Mouse (Mus musculus): ENCODE measurements around the gene Gng7. TPM values are rescaled to one million over a fixed set of nuclear protein-coding genes. Genes with fewer than 3 reads are reported as not detected.
A peak's percentile ranks its signal among the peaks of the same experiment; 100 is the strongest.

Gene Gng7
- polyA plus RNA-seq, 1 experiment from 2014 or later, result 4.7 TPM

GRCm38 (mm10) chr10:81029031-81029430, 14.3 kb upstream of the Gng7 start:
- peaks cover 14% of the 10 kb centered on the region for H3K36me3 ChIP-seq (ENCODE audit: control insufficient read depth, insufficient read depth, low read length)
- H3K4me2 ChIP-seq (ENCODE audit: low read length), result no peak overlapping the region
- peaks cover 26% of the 10 kb centered on the region for H3K27me3 ChIP-seq (replicated peaks; ENCODE audit: control insufficient read depth, insufficient read depth, low read length)
- ATAC-seq (replicated peaks; ENCODE audit: low FRiP score, low TSS enrichment, low read depth) (no peak), DNase-seq (ENCODE audit: low spot score) (no peak)
- H3K9ac ChIP-seq (ENCODE audit: low read length), result no peak overlapping the region
- H3K27ac ChIP-seq (ENCODE audit: low read depth), result no peak overlapping the region
- H3K4me3 ChIP-seq (ENCODE audit: low read depth, low read length), result no peak overlapping the region
- 73% methylated on average over 10 of the region's 10 CpGs for WGBS
- H3K9me3 ChIP-seq (ENCODE audit: control insufficient read depth, low read length), result no peaks in the 10 kb centered on the region
- 0 out of 2 replicates have a peak, but pooled peaks cover 2% of the 10 kb centered on the region for H3K4me1 ChIP-seq (replicated peaks; ENCODE audit: control insufficient read depth, insufficient read depth, low read length)

GRCm38 (mm10) chr10:81028219-81028618, 13.5 kb upstream of the Gng7 start:
- Histone ChIP-seq H3K36me3 (ENCODE audit: control insufficient read depth, insufficient read depth, low read length) (peaks cover 14% of the 10 kb centered on the region), H3K4me1 (replicated peaks; ENCODE audit: control insufficient read depth, insufficient read depth, low read length) (0 out of 2 replicates have a peak, but pooled peaks cover 2% of the 10 kb centered on the region), H3K9me3 (ENCODE audit: control insufficient read depth, low read length) (no peaks in the 10 kb centered on the region), H3K4me3 (ENCODE audit: low read depth, low read length) (no peak overlapping the region), H3K9ac (ENCODE audit: low read length) (no peak overlapping the region), H3K27ac (ENCODE audit: low read depth) (no peak overlapping the region), H3K27me3 (replicated peaks; ENCODE audit: control insufficient read depth, insufficient read depth, low read length) (peaks cover 33% of the 10 kb centered on the region), H3K4me2 (ENCODE audit: low read length) (no peak overlapping the region)
- DNase-seq (ENCODE audit: low spot score), result no peak
- ATAC-seq (replicated peaks; ENCODE audit: low FRiP score, low TSS enrichment, low read depth), result no peak

- H3K27ac ChIP-seq (ENCODE audit: low read depth), result no peak overlapping the region
- no peak for DNase-seq (ENCODE audit: low spot score)
- H3K4me1 ChIP-seq (replicated peaks; ENCODE audit: control insufficient read depth, insufficient read depth, low read length), result 0 out of 2 replicates have a peak, but pooled peaks cover 2% of the 10 kb centered on the region
- no peak overlapping the region for H3K4me2 ChIP-seq (ENCODE audit: low read length)
- peaks cover 14% of the 10 kb centered on the region for H3K36me3 ChIP-seq (ENCODE audit: control insufficient read depth, insufficient read depth, low read length)
- H3K4me3 ChIP-seq (ENCODE audit: low read depth, low read length), result no peak overlapping the region
- no peaks in the 10 kb centered on the region for H3K9me3 ChIP-seq (ENCODE audit: control insufficient read depth, low read length)
- 62% methylated on average over 4 of the region's 4 CpGs for WGBS
- H3K9ac ChIP-seq (ENCODE audit: low read length), result no peak overlapping the region
- peaks cover 38% of the 10 kb centered on the region for H3K27me3 ChIP-seq (replicated peaks; ENCODE audit: control insufficient read depth, insufficient read depth, low read length)
- no peak for ATAC-seq (replicated peaks; ENCODE audit: low FRiP score, low TSS enrichment, low read depth)
Observed at GRCm38 (mm10) chr10:81027331-81027730, 12.6 kb upstream of the Gng7 start.

- peaks cover 42% of the 10 kb centered on the region for H3K27me3 ChIP-seq (replicated peaks; ENCODE audit: control insufficient read depth, insufficient read depth, low read length)
- no peaks in the 10 kb centered on the region for H3K9me3 ChIP-seq (ENCODE audit: control insufficient read depth, low read length)
- no peak overlapping the region for H3K27ac ChIP-seq (ENCODE audit: low read depth)
- ATAC-seq (replicated peaks; ENCODE audit: low FRiP score, low TSS enrichment, low read depth), result no peak
- H3K4me3 ChIP-seq (ENCODE audit: low read depth, low read length), result no peak overlapping the region
- DNase-seq (ENCODE audit: low spot score), result no peak
- 93% methylated on average over 5 of the region's 5 CpGs for WGBS
- H3K4me2 ChIP-seq (ENCODE audit: low read length), result no peak overlapping the region
- H3K4me1 ChIP-seq (replicated peaks; ENCODE audit: control insufficient read depth, insufficient read depth, low read length), result 0 out of 2 replicates have a peak, but pooled peaks cover 2% of the 10 kb centered on the region
- no peak overlapping the region for H3K9ac ChIP-seq (ENCODE audit: low read length)
- H3K36me3 ChIP-seq (ENCODE audit: control insufficient read depth, insufficient read depth, low read length), result peaks cover 14% of the 10 kb centered on the region
Observed at GRCm38 (mm10) chr10:81026857-81027256, 12.1 kb upstream of the Gng7 start.

DNA sequence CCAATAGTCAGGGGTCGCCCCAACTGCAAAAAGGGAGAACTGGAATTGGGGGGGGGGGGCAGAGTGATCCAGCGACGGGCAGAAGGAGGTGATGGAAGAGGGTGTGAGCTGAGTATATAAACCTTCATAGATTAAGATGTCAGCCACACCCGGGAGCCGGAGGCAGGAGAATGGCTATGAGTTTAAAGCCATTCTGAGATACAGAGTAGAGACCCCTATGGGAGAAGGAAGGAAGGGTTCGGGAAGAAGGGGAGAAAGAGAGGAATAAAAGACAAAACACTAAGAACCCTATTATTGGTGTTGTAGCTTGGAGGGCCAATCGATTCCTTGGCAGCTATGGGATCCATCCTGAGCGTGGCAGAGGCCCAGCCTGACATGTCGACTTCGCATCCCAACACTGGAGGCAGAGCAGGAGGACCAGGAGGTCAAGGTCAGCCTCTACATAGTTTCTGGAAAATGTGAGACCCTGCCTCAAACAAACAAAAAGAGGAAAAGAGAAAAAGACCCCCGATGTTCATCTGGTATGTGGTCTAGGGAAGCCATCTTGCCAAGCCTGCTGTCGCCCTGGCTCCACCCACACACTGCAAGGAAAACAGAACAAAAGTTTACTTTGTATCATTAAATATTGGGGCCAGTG, 11.0 kb upstream of the Gng7 start, which contains the start of gene Diras1:
Gene Diras1, minus strand, starts transcription at position 24 of the 637 bp plus-strand sequence.
- Histone ChIP-seq H3K9ac (ENCODE audit: low read length) (no peak within 1 kb of the TSS), H3K36me3 (ENCODE audit: control insufficient read depth, insufficient read depth, low read length) (peaks cover 9% of the 10 kb centered on the region), H3K4me1 (replicated peaks; ENCODE audit: control insufficient read depth, insufficient read depth, low read length) (0 out of 2 replicates have a peak, but pooled peaks cover 2% of the 10 kb centered on the region), H3K4me2 (ENCODE audit: low read length) (peak within 1 kb of the TSS; percentile 47), H3K4me3 (ENCODE audit: low read depth, low read length) (peak within 1 kb of the TSS; percentile 20; the same call in 1 of the 2 replicates), H3K9me3 (ENCODE audit: control insufficient read depth, low read length) (no peaks in the 10 kb centered on the region), H3K27ac (ENCODE audit: low read depth) (no peak within 1 kb of the TSS), H3K27me3 (replicated peaks; ENCODE audit: control insufficient read depth, insufficient read depth, low read length) (peaks cover 47% of the 10 kb centered on the region)
- WGBS, result 48% methylated on average over 12 of the region's 12 CpGs
- ATAC-seq (replicated peaks; ENCODE audit: low FRiP score, low TSS enrichment, low read depth) (no peak), DNase-seq (ENCODE audit: low spot score) (no peak)

DNA sequence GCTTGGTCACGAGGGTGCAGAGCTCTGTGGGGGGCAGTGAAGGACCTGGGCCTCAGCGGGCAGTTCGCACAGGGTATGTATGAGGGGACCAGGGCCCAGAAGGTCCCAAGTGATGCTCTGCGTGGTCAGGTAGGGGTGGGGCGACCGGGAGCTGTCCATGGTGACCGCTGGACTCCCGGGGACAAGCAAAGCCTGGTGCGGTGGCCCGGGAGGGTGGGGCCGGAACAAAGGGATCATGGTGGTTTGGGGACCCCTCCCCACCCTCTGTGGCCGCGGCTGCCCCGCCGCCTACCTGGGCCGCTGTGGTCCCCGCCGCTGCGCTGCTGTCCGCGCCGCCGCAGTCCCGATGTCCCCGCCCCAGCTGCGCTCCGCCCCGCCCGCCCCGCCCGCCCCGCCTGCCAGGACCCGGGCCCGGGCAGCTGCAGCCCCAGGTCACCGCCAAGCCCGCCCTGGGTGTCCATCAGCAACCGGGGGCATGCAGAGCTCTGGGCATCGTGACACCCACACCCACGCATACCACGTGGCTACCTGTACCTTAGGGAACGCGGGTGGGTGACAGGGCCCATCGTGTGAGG, 10.4 kb upstream of the Gng7 start:
- 0 out of 2 replicates have a peak, but pooled peaks cover 2% of the 10 kb centered on the region for H3K4me1 ChIP-seq (replicated peaks; ENCODE audit: control insufficient read depth, insufficient read depth, low read length)
- no peaks in the 10 kb centered on the region for H3K9me3 ChIP-seq (ENCODE audit: control insufficient read depth, low read length)
- ATAC-seq (replicated peaks; ENCODE audit: low FRiP score, low TSS enrichment, low read depth) (peak; percentile 41; the same call in 1 of the 2 replicates), DNase-seq (ENCODE audit: low spot score) (peak; percentile 65)
- no peak overlapping the region for H3K9ac ChIP-seq (ENCODE audit: low read length)
- H3K27me3 ChIP-seq (replicated peaks; ENCODE audit: control insufficient read depth, insufficient read depth, low read length), result peaks cover 47% of the 10 kb centered on the region
- no peak overlapping the region for H3K27ac ChIP-seq (ENCODE audit: low read depth)
- peak overlapping the region; percentile 20; the same call in 1 of the 2 replicates for H3K4me3 ChIP-seq (ENCODE audit: low read depth, low read length)
- 3% methylated on average over 22 of the region's 43 CpGs for WGBS
- peaks cover 4% of the 10 kb centered on the region for H3K36me3 ChIP-seq (ENCODE audit: control insufficient read depth, insufficient read depth, low read length)
- H3K4me2 ChIP-seq (ENCODE audit: low read length), result peak overlapping the region; percentile 47

DNA sequence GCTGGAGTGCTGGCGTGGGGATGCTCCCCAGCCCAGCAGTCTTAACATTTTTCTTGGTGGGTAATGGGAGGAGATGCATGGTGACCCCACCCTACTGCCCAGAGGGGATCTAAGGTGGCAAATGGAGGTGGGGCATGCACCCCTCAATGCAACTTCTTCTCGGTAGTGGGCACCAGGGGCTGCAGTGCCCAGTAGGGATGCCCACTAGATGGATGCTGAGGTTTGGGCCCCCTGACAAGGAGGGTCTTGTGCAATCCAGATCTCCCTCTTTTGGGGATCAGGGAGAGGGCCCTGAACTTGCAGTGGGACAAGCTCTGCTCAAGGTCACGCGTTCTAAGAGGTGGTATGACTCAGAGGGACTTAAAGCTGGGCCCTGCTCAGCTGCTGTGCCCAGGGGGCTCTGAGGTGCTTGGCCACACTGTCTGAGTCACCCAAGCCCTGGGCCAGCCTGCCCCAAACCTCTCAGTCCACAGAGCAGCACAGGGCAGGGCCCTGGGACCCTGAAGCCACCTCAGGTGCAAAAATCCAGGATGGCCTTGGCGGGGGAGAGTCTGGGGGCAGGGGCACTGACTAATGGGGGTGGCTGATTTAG, 9.7 kb upstream of the Gng7 start:
- Histone ChIP-seq H3K9me3 (ENCODE audit: control insufficient read depth, low read length) (no peaks in the 10 kb centered on the region), H3K4me1 (replicated peaks; ENCODE audit: control insufficient read depth, insufficient read depth, low read length) (0 out of 2 replicates have a peak, but pooled peaks cover 2% of the 10 kb centered on the region), H3K27me3 (replicated peaks; ENCODE audit: control insufficient read depth, insufficient read depth, low read length) (peaks cover 47% of the 10 kb centered on the region), H3K9ac (ENCODE audit: low read length) (no peak overlapping the region), H3K27ac (ENCODE audit: low read depth) (no peak overlapping the region), H3K36me3 (ENCODE audit: control insufficient read depth, insufficient read depth, low read length) (no peaks in the 10 kb centered on the region), H3K4me3 (ENCODE audit: low read depth, low read length) (no peak overlapping the region), H3K4me2 (ENCODE audit: low read length) (no peak overlapping the region; the same call in 1 of the 2 replicates)
- WGBS, result 75% methylated on average over 5 of the region's 5 CpGs
- DNase-seq (ENCODE audit: low spot score) (no peak), ATAC-seq (replicated peaks; ENCODE audit: low FRiP score, low TSS enrichment, low read depth) (no peak)

DNA sequence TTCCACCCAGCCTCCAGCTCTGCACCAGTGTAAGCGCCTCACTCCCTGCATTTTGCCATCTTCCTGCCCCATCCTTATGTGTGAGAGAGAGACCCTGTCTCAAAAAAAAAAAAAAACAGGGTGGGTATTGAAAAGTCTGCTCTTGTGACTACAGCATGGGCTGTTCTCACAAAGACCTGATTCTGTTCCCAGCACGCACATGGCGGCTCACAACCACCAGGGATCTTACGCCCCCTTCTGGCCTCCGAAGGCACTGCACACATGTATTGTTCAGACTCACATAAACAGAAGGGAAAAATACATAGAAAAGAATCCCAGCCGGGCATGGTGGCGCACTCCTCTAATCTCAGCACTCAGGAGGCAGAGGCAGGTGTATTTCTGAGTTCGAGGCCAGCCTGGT, 8.0 kb upstream of the Gng7 start:
- ATAC-seq (replicated peaks; ENCODE audit: low FRiP score, low TSS enrichment, low read depth), result no peak
- WGBS, result 66% methylated on average over 8 of the region's 8 CpGs
- Histone ChIP-seq H3K4me2 (ENCODE audit: low read length) (no peak overlapping the region), H3K9ac (ENCODE audit: low read length) (no peak overlapping the region), H3K4me3 (ENCODE audit: low read depth, low read length) (no peak overlapping the region), H3K9me3 (ENCODE audit: control insufficient read depth, low read length) (no peaks in the 10 kb centered on the region), H3K36me3 (ENCODE audit: control insufficient read depth, insufficient read depth, low read length) (no peaks in the 10 kb centered on the region), H3K27ac (ENCODE audit: low read depth) (no peak overlapping the region), H3K4me1 (replicated peaks; ENCODE audit: control insufficient read depth, insufficient read depth, low read length) (0 out of 2 replicates have a peak, but pooled peaks cover 2% of the 10 kb centered on the region), H3K27me3 (replicated peaks; ENCODE audit: control insufficient read depth, insufficient read depth, low read length) (peaks cover 47% of the 10 kb centered on the region)
- no peak for DNase-seq (ENCODE audit: low spot score)

All from intestine, embryonic 14.5 days (tissue).